Mouse (Mus musculus): Measurements from ENCODE around the gene Cdc25b. TPM values are rescaled to one million over a fixed set of nuclear protein-coding genes. Genes with fewer than 3 reads are reported as not detected.

The Cdc25b gene
- polyA plus RNA-seq, 1 experiment from 2014 or later = 79.3 TPM

- no peak for DNase-seq (ENCODE audit: extremely low spot score, low spot score)
- H3K36me3 ChIP-seq (replicated peaks) = peaks cover 9% of the 10 kb centered on the region
- WGBS = 88% methylated on average over 8 of the region's 8 CpGs
- no peak overlapping the region for H3K4me3 ChIP-seq
- no peaks in the 10 kb centered on the region for H3K27me3 ChIP-seq (ENCODE audit: poor library complexity, severe bottlenecking)
- H3K27ac ChIP-seq = 0 out of 2 replicates have a peak overlapping the region, but pooled peaks have one; percentile 66
- H3K4me1 ChIP-seq = peaks cover 18% of the 10 kb centered on the region
- H3K9me3 ChIP-seq = no peaks in the 10 kb centered on the region
These were observed 18.9 kb downstream of the Cdc25b start for GRCm38 (mm10) chr2:131205521-131206182.

DNA sequence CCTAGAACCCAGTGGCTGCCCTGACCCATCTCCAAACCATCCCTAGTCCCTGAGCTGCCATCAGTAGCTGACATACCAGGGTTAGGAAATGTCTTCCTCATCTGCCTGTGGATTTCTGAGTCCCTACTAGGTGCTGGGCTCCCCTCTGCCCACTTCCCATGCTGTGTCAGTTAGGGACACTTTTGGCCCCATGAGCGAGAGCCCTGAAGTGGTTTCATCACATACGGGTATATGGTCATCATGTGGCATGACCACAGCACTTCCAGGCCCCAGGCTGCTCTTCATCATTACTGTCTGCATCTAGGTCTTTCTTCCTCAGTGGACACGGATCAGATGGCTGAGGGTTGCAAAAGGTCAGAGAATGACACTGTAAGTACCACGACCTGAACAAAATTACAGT is 20.0 kb downstream of the Cdc25b start, which contains the start of gene Ap5s1:
Ap5s1 (plus strand) TSS at position 301 of the 400 bp plus-strand sequence.
- DNase-seq (ENCODE audit: extremely low spot score, low spot score) = no peak
- Histone ChIP-seq H3K4me3 (no peak within 1 kb of the TSS), H3K27ac (no peak within 1 kb of the TSS), H3K27me3 (ENCODE audit: poor library complexity, severe bottlenecking) (no peaks in the 10 kb centered on the region), H3K9me3 (no peaks in the 10 kb centered on the region), H3K4me1 (peaks cover 26% of the 10 kb centered on the region), H3K36me3 (replicated peaks) (no peaks in the 10 kb centered on the region)
- 87% methylated on average over 4 of the region's 4 CpGs for WGBS

- Histone ChIP-seq H3K27ac (no peak overlapping the region), H3K4me3 (no peak overlapping the region), H3K27me3 (ENCODE audit: poor library complexity, severe bottlenecking) (no peaks in the 10 kb centered on the region), H3K9me3 (no peaks in the 10 kb centered on the region), H3K36me3 (replicated peaks) (peaks cover 12% of the 10 kb centered on the region), H3K4me1 (peaks cover 36% of the 10 kb centered on the region)
- WGBS = 93% methylated on average over 2 of the region's 2 CpGs
- DNase-seq (ENCODE audit: extremely low spot score, low spot score) = no peak
These were observed 21.6 kb downstream of the Cdc25b start for GRCm38 (mm10) chr2:131208356-131208755.

DNA sequence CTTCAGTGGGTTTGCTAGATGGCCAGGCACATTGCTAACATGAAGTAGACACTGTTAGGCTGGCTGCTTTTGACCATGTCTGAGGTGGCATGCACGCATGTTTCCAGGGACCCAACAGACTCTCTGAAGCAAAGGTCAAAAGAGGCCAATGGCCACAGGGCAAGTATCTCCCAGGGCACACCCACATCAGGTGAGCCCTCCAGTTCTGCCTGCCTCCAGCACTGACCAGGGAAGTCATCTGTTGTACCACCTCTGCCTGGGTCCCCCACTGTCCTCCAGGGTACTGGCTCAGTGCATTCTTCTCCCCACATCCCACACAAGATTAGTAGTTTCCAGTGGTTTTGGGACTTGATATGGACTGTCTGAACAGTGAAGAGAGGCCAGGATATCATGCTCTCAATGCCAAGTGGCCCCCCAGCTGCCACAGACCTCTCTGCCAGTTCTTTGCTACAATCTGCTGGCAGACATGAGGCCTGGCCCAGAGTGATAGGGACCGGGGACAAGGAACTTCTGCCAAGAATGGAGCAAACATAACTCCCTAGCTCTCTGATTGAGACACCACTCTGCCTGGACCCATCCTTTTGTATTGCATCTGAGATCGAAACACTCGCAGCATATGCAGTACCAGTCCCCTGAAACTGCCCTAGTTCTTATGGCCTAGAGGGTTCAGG is 22.5 kb downstream of the Cdc25b start:
- peak overlapping the region; percentile 90 for H3K27ac ChIP-seq
- peak overlapping the region; percentile 64 for H3K4me3 ChIP-seq
- peaks cover 41% of the 10 kb centered on the region for H3K4me1 ChIP-seq
- no peak for DNase-seq (ENCODE audit: extremely low spot score, low spot score)
- no peaks in the 10 kb centered on the region for H3K27me3 ChIP-seq (ENCODE audit: poor library complexity, severe bottlenecking)
- 78% methylated on average over 4 of the region's 4 CpGs for WGBS
- peaks cover 15% of the 10 kb centered on the region for H3K36me3 ChIP-seq (replicated peaks)
- no peaks in the 10 kb centered on the region for H3K9me3 ChIP-seq

DNA sequence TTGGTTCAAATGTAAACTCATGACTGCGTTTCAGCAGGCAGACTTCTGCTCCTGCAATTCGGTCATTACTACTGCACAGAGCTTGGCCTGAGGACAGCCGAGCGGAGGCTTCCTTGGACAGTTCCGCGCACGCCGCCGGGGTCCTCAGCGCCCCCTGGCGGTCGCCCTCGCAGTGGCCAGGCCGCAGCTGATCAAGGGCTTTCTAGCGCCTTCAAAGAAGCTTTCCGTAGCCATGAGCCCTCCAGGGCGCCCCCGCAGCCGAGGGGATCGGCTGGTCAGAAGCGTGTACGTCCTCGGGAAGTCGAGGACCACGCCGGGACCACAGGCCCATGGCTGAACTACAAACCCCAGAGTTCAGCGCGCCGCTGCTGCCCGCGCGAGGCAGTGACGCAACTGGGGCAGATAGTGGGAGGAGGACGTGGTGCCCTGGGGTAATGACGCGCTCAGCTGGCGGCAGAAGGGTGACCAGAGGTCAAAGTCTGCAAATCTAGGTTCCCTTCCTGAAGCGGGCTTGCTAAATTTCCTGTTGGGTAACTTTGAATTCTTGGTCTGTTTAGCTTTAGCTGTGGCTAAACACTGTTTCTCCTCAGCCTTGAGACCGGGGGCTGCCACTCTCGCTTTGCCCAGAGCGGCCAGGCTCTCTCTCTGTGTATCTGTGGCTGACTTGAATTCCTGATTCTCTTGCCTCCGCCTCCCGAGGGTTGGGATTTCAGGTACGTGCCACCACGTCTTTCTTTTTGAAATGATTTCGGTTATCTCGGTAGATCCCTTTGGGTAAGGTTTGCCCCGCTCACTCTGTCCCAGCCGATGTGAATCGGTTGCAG is 23.4 kb downstream of the Cdc25b start:
- H3K27ac ChIP-seq = peak overlapping the region; percentile 90
- DNase-seq (ENCODE audit: extremely low spot score, low spot score) = peak; percentile 95
- H3K36me3 ChIP-seq (replicated peaks) = peaks cover 15% of the 10 kb centered on the region
- WGBS = 3% methylated on average over 50 of the region's 50 CpGs
- peaks cover 36% of the 10 kb centered on the region for H3K4me1 ChIP-seq
- H3K27me3 ChIP-seq (ENCODE audit: poor library complexity, severe bottlenecking) = no peaks in the 10 kb centered on the region
- no peaks in the 10 kb centered on the region for H3K9me3 ChIP-seq
- H3K4me3 ChIP-seq = peak overlapping the region; percentile 64

DNA sequence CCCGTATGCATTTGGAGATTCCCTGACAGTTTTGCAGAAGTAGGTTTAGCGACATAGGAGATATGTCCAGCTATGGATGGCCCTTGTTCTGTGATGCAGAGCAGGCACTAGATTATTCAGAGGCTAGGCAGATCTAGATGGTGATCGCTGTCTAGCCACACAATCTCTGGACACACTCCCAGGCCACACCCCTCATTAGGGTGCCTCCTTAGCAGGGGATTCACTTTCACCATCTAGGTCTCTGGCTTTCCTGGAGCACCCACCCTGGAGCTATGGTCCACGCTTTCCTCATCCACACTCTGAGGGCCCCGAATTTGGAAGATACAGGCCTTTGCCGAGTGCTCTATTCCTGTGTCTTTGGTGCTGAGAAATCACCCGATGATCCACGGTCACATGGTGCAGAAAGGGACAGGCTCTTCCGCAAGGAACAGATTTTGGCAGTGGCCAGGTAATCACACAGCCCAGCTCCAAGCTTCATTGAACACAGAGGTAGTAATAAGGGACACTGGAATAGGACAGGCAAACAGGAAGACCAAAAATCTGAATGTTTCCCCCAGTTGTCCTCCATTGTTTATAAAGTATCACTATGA is 24.4 kb downstream of the Cdc25b start:
- Histone ChIP-seq H3K27ac (peak overlapping the region; percentile 90), H3K9me3 (no peaks in the 10 kb centered on the region), H3K27me3 (ENCODE audit: poor library complexity, severe bottlenecking) (no peaks in the 10 kb centered on the region), H3K4me3 (peak overlapping the region; percentile 64), H3K4me1 (peaks cover 36% of the 10 kb centered on the region), H3K36me3 (replicated peaks) (peaks cover 15% of the 10 kb centered on the region)
- 78% methylated on average over 9 of the region's 9 CpGs for WGBS
- DNase-seq (ENCODE audit: extremely low spot score, low spot score) = no peak

GRCm38 (mm10) chr2:131213773-131214172 is 27.0 kb downstream of the Cdc25b start:
- no peaks in the 10 kb centered on the region for H3K27me3 ChIP-seq (ENCODE audit: poor library complexity, severe bottlenecking)
- peaks cover 36% of the 10 kb centered on the region for H3K4me1 ChIP-seq
- H3K4me3 ChIP-seq = no peak overlapping the region
- H3K27ac ChIP-seq = peak overlapping the region; percentile 56
- DNase-seq (ENCODE audit: extremely low spot score, low spot score) = no peak
- 85% methylated on average over 7 of the region's 7 CpGs for WGBS
- no peaks in the 10 kb centered on the region for H3K9me3 ChIP-seq
- H3K36me3 ChIP-seq (replicated peaks) = peaks cover 15% of the 10 kb centered on the region

DNA sequence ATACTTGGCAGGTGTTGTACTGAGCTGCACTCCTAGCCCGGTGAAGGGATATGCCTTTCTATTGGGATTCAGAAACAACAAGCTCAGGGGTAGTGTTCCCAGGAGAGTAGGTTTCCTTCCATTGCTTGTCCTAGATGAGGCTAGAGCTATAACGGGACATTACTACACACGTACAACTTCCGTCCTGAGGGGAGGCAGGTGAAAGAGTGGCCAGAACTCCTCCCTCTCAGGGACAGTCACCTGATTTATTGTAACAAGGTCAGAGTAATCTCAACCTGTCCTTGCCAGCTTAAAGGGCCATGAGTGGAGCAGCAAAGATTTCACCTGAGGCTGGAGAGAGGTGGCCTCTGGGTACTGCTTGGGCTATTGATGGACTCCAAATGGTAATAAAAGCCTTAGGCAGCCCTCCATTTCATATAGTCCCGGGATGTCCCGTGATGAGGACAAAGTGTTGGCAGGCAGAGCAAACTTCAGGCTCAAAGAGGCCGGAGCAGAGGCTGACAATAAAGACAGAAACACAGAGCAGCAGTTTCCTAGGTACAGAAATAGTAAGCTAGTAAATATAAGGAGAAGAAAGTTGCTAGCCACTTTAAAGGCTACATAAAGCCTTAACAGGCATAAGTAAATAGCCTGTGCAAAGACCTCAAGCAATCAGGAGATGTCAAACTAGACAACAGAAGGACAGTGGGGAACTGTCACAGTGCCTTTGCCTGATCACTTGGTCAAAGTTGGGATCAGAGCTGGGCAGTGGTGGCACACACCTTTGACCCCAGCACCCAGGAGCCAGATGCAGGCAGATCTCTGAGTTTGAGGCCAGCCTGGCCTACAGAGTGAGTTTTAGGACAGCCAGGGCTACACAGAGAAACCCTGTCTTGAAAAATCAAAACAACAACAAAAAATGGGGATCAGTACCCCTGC is 29.5 kb downstream of the Cdc25b start:
- H3K4me1 ChIP-seq = peaks cover 17% of the 10 kb centered on the region
- no peak for DNase-seq (ENCODE audit: extremely low spot score, low spot score)
- H3K4me3 ChIP-seq = no peak overlapping the region
- no peaks in the 10 kb centered on the region for H3K27me3 ChIP-seq (ENCODE audit: poor library complexity, severe bottlenecking)
- no peaks in the 10 kb centered on the region for H3K9me3 ChIP-seq
- H3K36me3 ChIP-seq (replicated peaks) = peaks cover 15% of the 10 kb centered on the region
- 88% methylated on average over 7 of the region's 7 CpGs for WGBS
- no peak overlapping the region for H3K27ac ChIP-seq

GRCm38 (mm10) chr2:131220030-131220429 is 33.3 kb downstream of the Cdc25b start:
- Histone ChIP-seq H3K36me3 (replicated peaks) (no peaks in the 10 kb centered on the region), H3K27me3 (ENCODE audit: poor library complexity, severe bottlenecking) (no peaks in the 10 kb centered on the region), H3K27ac (no peak overlapping the region), H3K4me1 (no peaks in the 10 kb centered on the region), H3K4me3 (no peak overlapping the region), H3K9me3 (no peaks in the 10 kb centered on the region)
- DNase-seq (ENCODE audit: extremely low spot score, low spot score) = no peak
- 84% methylated on average over 4 of the region's 4 CpGs for WGBS

DNA sequence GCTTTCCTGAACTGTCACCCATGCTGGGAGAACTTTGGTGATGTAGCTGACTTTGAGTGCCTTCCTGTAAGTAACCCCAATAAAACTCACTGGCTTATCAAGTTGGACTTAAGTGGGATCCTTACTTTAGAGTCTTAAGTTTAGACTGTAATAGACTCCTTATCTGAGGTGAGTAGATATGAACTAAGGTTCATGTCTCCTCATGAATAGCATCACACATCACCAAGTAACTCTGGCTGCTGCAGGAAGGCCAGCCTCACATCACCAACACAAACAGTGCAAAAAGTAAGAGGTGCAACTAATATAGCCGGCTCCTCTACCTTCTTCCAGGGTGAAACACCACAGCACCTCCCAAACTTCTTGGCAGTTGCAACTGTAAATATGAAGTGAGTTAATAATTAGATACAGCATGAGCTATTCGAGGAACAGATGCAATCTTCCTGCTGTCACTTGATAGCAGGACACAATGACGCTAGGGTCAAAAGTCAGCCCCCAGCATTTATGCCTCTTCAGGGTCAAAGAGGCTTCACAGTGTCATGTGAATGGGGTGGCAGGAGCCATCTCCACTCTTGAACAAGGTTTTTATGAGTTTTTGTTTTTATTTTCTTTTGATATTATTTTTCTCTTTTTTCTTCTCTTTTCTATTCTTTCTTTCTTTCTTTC is 35.2 kb downstream of the Cdc25b start:
- no peaks in the 10 kb centered on the region for H3K4me1 ChIP-seq
- DNase-seq (ENCODE audit: extremely low spot score, low spot score) = no peak
- H3K4me3 ChIP-seq = no peak overlapping the region
- WGBS = 77% methylated on average over 3 of the region's 3 CpGs
- H3K36me3 ChIP-seq (replicated peaks) = no peaks in the 10 kb centered on the region
- no peak overlapping the region for H3K27ac ChIP-seq
- H3K9me3 ChIP-seq = no peaks in the 10 kb centered on the region
- H3K27me3 ChIP-seq (ENCODE audit: poor library complexity, severe bottlenecking) = no peaks in the 10 kb centered on the region

DNA sequence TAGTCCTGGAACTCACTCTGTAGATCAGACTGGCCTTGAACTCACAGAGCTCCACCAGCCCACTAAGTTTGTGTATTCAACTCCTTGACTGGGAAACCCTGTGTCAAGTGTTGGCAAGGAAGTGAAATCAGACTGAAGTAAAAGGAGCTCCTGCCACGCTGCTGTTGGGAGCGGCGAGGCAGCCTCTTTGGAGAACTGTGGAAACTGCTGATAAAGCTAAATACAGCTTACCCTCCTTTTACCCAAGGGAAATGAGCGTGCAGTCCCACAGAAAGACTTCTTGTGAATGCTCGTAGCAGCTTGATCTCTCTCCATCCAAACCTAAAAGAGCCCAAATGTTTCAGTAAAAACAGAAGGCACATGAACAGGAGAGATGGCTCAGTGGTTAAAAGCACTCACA is 35.8 kb downstream of the Cdc25b start:
- H3K27ac ChIP-seq = no peak overlapping the region
- no peak overlapping the region for H3K4me3 ChIP-seq
- WGBS = 73% methylated on average over 5 of the region's 5 CpGs
- no peaks in the 10 kb centered on the region for H3K36me3 ChIP-seq (replicated peaks)
- no peaks in the 10 kb centered on the region for H3K4me1 ChIP-seq
- no peaks in the 10 kb centered on the region for H3K27me3 ChIP-seq (ENCODE audit: poor library complexity, severe bottlenecking)
- DNase-seq (ENCODE audit: extremely low spot score, low spot score) = no peak
- H3K9me3 ChIP-seq = no peaks in the 10 kb centered on the region

All from forebrain, embryonic 10.5 days (tissue).